In the genomic region with DNA sequence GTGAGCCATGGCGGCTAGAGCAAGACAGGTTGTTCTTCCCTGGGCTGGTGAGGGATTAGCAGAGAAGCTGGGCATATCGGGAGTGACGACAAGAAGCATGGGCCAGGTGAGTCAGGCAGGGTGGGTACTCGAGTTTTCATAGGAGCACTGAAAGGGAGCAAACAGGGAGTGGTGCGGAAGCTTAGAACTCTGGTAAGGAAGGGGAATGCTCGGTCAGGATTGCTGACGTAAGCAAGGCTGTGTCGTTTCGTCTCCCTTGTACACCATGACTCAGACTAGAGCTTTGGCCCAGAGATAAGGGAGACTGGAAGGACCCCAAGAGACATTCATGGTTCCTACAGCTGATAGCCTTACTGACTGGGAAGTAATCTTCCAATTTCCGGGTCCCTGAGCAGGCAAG, we compare ENCODE assay signal across 27 mouse cellular contexts. TPM values are rescaled to one million over a fixed set of nuclear protein-coding genes. Genes with fewer than 3 reads are reported as not detected.
DNase-seq lines count a peak whose midpoint lies in the region; ATAC-seq and TF ChIP-seq lines count a peak whose summit lies in the region.
"Had no signal": no experiment of that assay in that cellular context is flagged by ENCODE, and none has a peak within 500 bp of the region (broad histone marks: within the 10 kb centered on the region; RNA-seq: fewer than 3 reads in every experiment).

No protein-coding gene starts in this region.

- 55% methylated on average over 10 of the region's 10 CpGs for WGBS in intestine, embryonic 15.5 days
- 66% methylated on average over 10 of the region's 10 CpGs for WGBS in stomach, embryonic 16.5 days
- WGBS in forebrain, embryonic 14.5 days: 76% methylated on average over 10 of the region's 10 CpGs

- TF ChIP-seq CTCF in testis, adult 2 months (IDR thresholded peaks at IDR 0.05; ENCODE audit: control insufficient read depth, insufficient read depth, insufficient replicate concordance, low read depth, low read length): no peak

- H3K4me1 ChIP-seq in testis, adult 2 months (ENCODE audit: control insufficient read depth, insufficient read depth, low read length): peaks cover 11% of the 10 kb centered on the region
- 0 out of 2 replicates have a peak, but pooled peaks cover 21% of the 10 kb centered on the region for H3K4me1 ChIP-seq in intestine, embryonic 15.5 days (replicated peaks)
- no peaks in the 10 kb centered on the region for H3K4me1 ChIP-seq in stomach, embryonic 16.5 days (ENCODE audit: control insufficient read depth, insufficient read depth, low read length)
- no peaks in the 10 kb centered on the region for H3K4me1 ChIP-seq in forebrain, embryonic 14.5 days (ENCODE audit: control insufficient read depth, insufficient read depth, low read length)
- H3K4me1 ChIP-seq: forebrain, embryonic 10.5 days; forebrain, embryonic 13.5 days; hindbrain, embryonic 10.5 days; hindbrain, embryonic 13.5 days had no signal

- H3K27ac ChIP-seq in testis, adult 2 months (ENCODE audit: control insufficient read depth, insufficient read depth, low read depth, low read length): no peak overlapping the region
- no peak overlapping the region for H3K27ac ChIP-seq in intestine, embryonic 15.5 days
- H3K27ac ChIP-seq in stomach, embryonic 16.5 days (ENCODE audit: low read length): no peak overlapping the region
- no peak overlapping the region for H3K27ac ChIP-seq in forebrain, embryonic 14.5 days (ENCODE audit: low read depth, low read length)
- H3K27ac ChIP-seq: forebrain, embryonic 10.5 days; forebrain, embryonic 13.5 days; gastrocnemius, adult 2 months; hindbrain, embryonic 10.5 days; hindbrain, embryonic 13.5 days had no signal

- TF ChIP-seq POLR2A in testis, adult 2 months (IDR thresholded peaks at IDR 0.05; ENCODE audit: control insufficient read depth, low read depth, low read length): no peak

- no peaks in the 10 kb centered on the region for H3K9me3 ChIP-seq in intestine, embryonic 15.5 days
- H3K9me3 ChIP-seq in stomach, embryonic 16.5 days (replicated peaks; ENCODE audit: control insufficient read depth, low read length): no peaks in the 10 kb centered on the region
- H3K9me3 ChIP-seq in forebrain, embryonic 14.5 days (replicated peaks; ENCODE audit: control insufficient read depth, low read length): no peaks in the 10 kb centered on the region
- H3K9me3 ChIP-seq: forebrain, embryonic 10.5 days; forebrain, embryonic 13.5 days; hindbrain, embryonic 10.5 days; hindbrain, embryonic 13.5 days had no signal

- no peak overlapping the region for H3K9ac ChIP-seq in intestine, embryonic 15.5 days
- H3K9ac ChIP-seq in stomach, embryonic 16.5 days (ENCODE audit: low read length): no peak overlapping the region
- no peak overlapping the region for H3K9ac ChIP-seq in forebrain, embryonic 14.5 days (ENCODE audit: low read length)
- H3K9ac ChIP-seq: forebrain, embryonic 13.5 days; forebrain, postnatal 0 days; hindbrain, embryonic 13.5 days had no signal

- no peak for DNase-seq in testis, postnatal 10 days (ENCODE audit: low spot score)
- DNase-seq in forebrain, embryonic 14.5 days (ENCODE audit: low spot score): no peak
- no peak for DNase-seq in layer of hippocampus, postnatal 14 days (ENCODE audit: low spot score in 2 of 2)
- DNase-seq: adrenal gland, postnatal 10 days; cerebellum, adult 11 months; cerebellum, adult 8-10 months; cerebellum, postnatal 10 days; cerebellum, postnatal 36 days; embryo, embryonic 11 days; forebrain, postnatal 0 days; gastrocnemius, adult 2 months; gastrocnemius, postnatal 14 days; heart, adult 18-20 months; heart, postnatal 36 days; kidney, adult 18-20 months had no signal

- no peaks in the 10 kb centered on the region for H3K36me3 ChIP-seq in testis, adult 2 months (ENCODE audit: control insufficient read depth, insufficient read depth, low read length)
- peaks cover 5% of the 10 kb centered on the region; the same call in 1 of the 2 replicates for H3K36me3 ChIP-seq in intestine, embryonic 15.5 days
- no peaks in the 10 kb centered on the region for H3K36me3 ChIP-seq in stomach, embryonic 16.5 days (ENCODE audit: control insufficient read depth, insufficient read depth, low read length)
- H3K36me3 ChIP-seq in forebrain, embryonic 14.5 days (ENCODE audit: control insufficient read depth, insufficient read depth, low read length): peaks cover 9% of the 10 kb centered on the region; the same call in 1 of the 2 replicates

- no peaks in the 10 kb centered on the region for H3K27me3 ChIP-seq in testis, adult 2 months (ENCODE audit: control insufficient read depth, insufficient read depth, low read length)
- H3K27me3 ChIP-seq in intestine, embryonic 15.5 days (replicated peaks): no peaks in the 10 kb centered on the region
- no peaks in the 10 kb centered on the region for H3K27me3 ChIP-seq in stomach, embryonic 16.5 days (ENCODE audit: control insufficient read depth, insufficient read depth, low read length)
- no peaks in the 10 kb centered on the region for H3K27me3 ChIP-seq in forebrain, embryonic 14.5 days (replicated peaks; ENCODE audit: control insufficient read depth, insufficient read depth, low read length)
- H3K27me3 ChIP-seq: forebrain, embryonic 13.5 days; hindbrain, embryonic 13.5 days; Patski had no signal

- ATAC-seq in intestine, embryonic 15.5 days: peak; percentile 59
- peak; percentile 81; the same call in 1 of the 2 replicates for ATAC-seq in stomach, embryonic 16.5 days (ENCODE audit: insufficient read depth, low FRiP score)
- no peak for ATAC-seq in forebrain, embryonic 14.5 days
- no peak for ATAC-seq in megakaryocyte-erythroid progenitor cell, adult 5-6 weeks (replicated peaks; ENCODE audit: low FRiP score, low TSS enrichment, poor library complexity, severe bottlenecking)
- ATAC-seq: CD4-positive, CD25-positive, alpha-beta regulatory T cell, adult 4 months; forebrain, embryonic 13.5 days; forebrain, postnatal 0 days; hindbrain, embryonic 16.5 days; inflammation-experienced regulatory T-cells, adult 6 months; Patski had no signal

- H3K4me3 ChIP-seq in testis, adult 2 months (ENCODE audit: control insufficient read depth, low read depth, low read length): peak overlapping the region; percentile 50
- H3K4me3 ChIP-seq in intestine, embryonic 15.5 days (replicated peaks): no peak overlapping the region
- H3K4me3 ChIP-seq in stomach, embryonic 16.5 days (replicated peaks; ENCODE audit: low read length): no peak overlapping the region
- no peak overlapping the region for H3K4me3 ChIP-seq in forebrain, embryonic 14.5 days (ENCODE audit: low read depth, low read length)
- H3K4me3 ChIP-seq: forebrain, embryonic 10.5 days; forebrain, embryonic 13.5 days; gastrocnemius, adult 2 months; hindbrain, embryonic 10.5 days; hindbrain, embryonic 13.5 days had no signal

- no peak overlapping the region for H3K4me2 ChIP-seq in intestine, embryonic 15.5 days (replicated peaks)
- H3K4me2 ChIP-seq in stomach, embryonic 16.5 days (ENCODE audit: low read depth, low read length): no peak overlapping the region
- H3K4me2 ChIP-seq in forebrain, embryonic 14.5 days (ENCODE audit: low read length): no peak overlapping the region
- H3K4me2 ChIP-seq: forebrain, embryonic 13.5 days; hindbrain, embryonic 13.5 days had no signal

RNA-seq across cellular contexts. Expression of gene Dhrs1, which starts 11.6 kb away (rescaled TPM):
- 322 and 330 TPM in 2 replicates for polyA plus RNA-seq in testis, adult 2 months (2012; rRNA removed)
- polyA plus RNA-seq in intestine, embryonic 15.5 days (2015; fragmentation: Nextera tagmentation; extraction: Ambion mirVana): 99.4 and 117 TPM in 2 replicates
- polyA plus RNA-seq in stomach, embryonic 16.5 days (2015; fragmentation: Nextera tagmentation; extraction: Ambion mirVana): 107 and 125 TPM in 2 replicates
- 83.8 and 84.4 TPM in 2 replicates for polyA plus RNA-seq in forebrain, embryonic 14.5 days (2014; fragmentation: Nextera tagmentation; extraction: Ambion mirVana)
- 100 to 1,000 TPM in 1 of 2 experiments, 10 to 100 TPM in 1; 96.3 to 102 TPM for total RNA-seq in layer of hippocampus, postnatal 14 days (2021)
- total RNA-seq in megakaryocyte-erythroid progenitor cell, adult 5-6 weeks (2014; fragmentation: Nextera tagmentation): 21.5 and 31.0 TPM in 2 replicates
- total RNA-seq in megakaryocyte-erythroid progenitor cell, adult 5-6 weeks (2017): 10.0 and 10.3 TPM in 2 replicates

RNA-seq across cellular contexts. Expression of gene Nop9, which starts 11.6 kb away (rescaled TPM):
- polyA plus RNA-seq in testis, adult 2 months (2012; rRNA removed): 142 and 144 TPM in 2 replicates
- 35.6 and 36.0 TPM in 2 replicates for polyA plus RNA-seq in intestine, embryonic 15.5 days (2015; fragmentation: Nextera tagmentation; extraction: Ambion mirVana)
- 23.8 and 28.4 TPM in 2 replicates for polyA plus RNA-seq in stomach, embryonic 16.5 days (2015; fragmentation: Nextera tagmentation; extraction: Ambion mirVana)
- 36.3 and 36.6 TPM in 2 replicates for polyA plus RNA-seq in forebrain, embryonic 14.5 days (2014; fragmentation: Nextera tagmentation; extraction: Ambion mirVana)
- 10 to 100 TPM; 15.7 to 17.3 TPM for total RNA-seq in layer of hippocampus, postnatal 14 days (2021)
- 35.8 and 52.0 TPM in 2 replicates for total RNA-seq in megakaryocyte-erythroid progenitor cell, adult 5-6 weeks (2014; fragmentation: Nextera tagmentation)
- 24.8 and 27.5 TPM in 2 replicates for total RNA-seq in megakaryocyte-erythroid progenitor cell, adult 5-6 weeks (2017)

RNA-seq across cellular contexts. Expression of gene Rabggta, which starts 11.8 kb away (rescaled TPM):
- 40.9 and 41.4 TPM in 2 replicates for polyA plus RNA-seq in testis, adult 2 months (2012; rRNA removed)
- 34.1 and 34.9 TPM in 2 replicates for polyA plus RNA-seq in intestine, embryonic 15.5 days (2015; fragmentation: Nextera tagmentation; extraction: Ambion mirVana)
- polyA plus RNA-seq in stomach, embryonic 16.5 days (2015; fragmentation: Nextera tagmentation; extraction: Ambion mirVana): 36.3 and 37.1 TPM in 2 replicates
- 34.2 and 38.3 TPM in 2 replicates for polyA plus RNA-seq in forebrain, embryonic 14.5 days (2014; fragmentation: Nextera tagmentation; extraction: Ambion mirVana)
- total RNA-seq in layer of hippocampus, postnatal 14 days (2021): 10 to 100 TPM; 41.4 to 41.8 TPM
- total RNA-seq in megakaryocyte-erythroid progenitor cell, adult 5-6 weeks (2014; fragmentation: Nextera tagmentation): 14.4 and 20.2 TPM in 2 replicates
- total RNA-seq in megakaryocyte-erythroid progenitor cell, adult 5-6 weeks (2017): 7.7 and 12.6 TPM in 2 replicates

RNA-seq across cellular contexts. Expression of gene Tgm1, which starts 20.2 kb away (rescaled TPM):
- polyA plus RNA-seq in testis, adult 2 months (2012; rRNA removed): 0.27 and 0.65 TPM in 2 replicates
- 1.1 and 1.2 TPM in 2 replicates for polyA plus RNA-seq in intestine, embryonic 15.5 days (2015; fragmentation: Nextera tagmentation; extraction: Ambion mirVana)
- polyA plus RNA-seq in stomach, embryonic 16.5 days (2015; fragmentation: Nextera tagmentation; extraction: Ambion mirVana): 53.1 and 72.9 TPM in 2 replicates
- polyA plus RNA-seq in forebrain, embryonic 14.5 days (2014; fragmentation: Nextera tagmentation; extraction: Ambion mirVana): 0.10 and 0.12 TPM in 2 replicates
- under 1 TPM in 1 of 2 experiments, not detected in 1; 0.23 TPM for total RNA-seq in layer of hippocampus, postnatal 14 days (2021)
- total RNA-seq in megakaryocyte-erythroid progenitor cell, adult 5-6 weeks (2014; fragmentation: Nextera tagmentation): not detected in 2 replicates
- total RNA-seq in megakaryocyte-erythroid progenitor cell, adult 5-6 weeks (2017): 0.15 TPM in 1 of 2 replicates, not detected in the other
- polyA plus RNA-seq: CD4-positive, CD25-positive, alpha-beta regulatory T cell, adult 4 months; inflammation-experienced regulatory T-cells, adult 6 months had no signal

RNA-seq across cellular contexts. Expression of gene Cideb, which starts 24.4 kb away (rescaled TPM):
- polyA plus RNA-seq in testis, adult 2 months (2012; rRNA removed): 0.13 TPM in 1 of 2 replicates, not detected in the other
- 52.7 and 63.5 TPM in 2 replicates for polyA plus RNA-seq in intestine, embryonic 15.5 days (2015; fragmentation: Nextera tagmentation; extraction: Ambion mirVana)
- polyA plus RNA-seq in stomach, embryonic 16.5 days (2015; fragmentation: Nextera tagmentation; extraction: Ambion mirVana): 14.8 and 15.1 TPM in 2 replicates
- polyA plus RNA-seq in forebrain, embryonic 14.5 days (2014; fragmentation: Nextera tagmentation; extraction: Ambion mirVana): 0.14 TPM in 1 of 2 replicates, not detected in the other
- 1 to 10 TPM in 1 of 2 experiments, under 1 TPM in 1; 0.43 to 1.3 TPM for total RNA-seq in layer of hippocampus, postnatal 14 days (2021)
- total RNA-seq in megakaryocyte-erythroid progenitor cell, adult 5-6 weeks (2014; fragmentation: Nextera tagmentation): not detected in 2 replicates
- not detected in 2 replicates for total RNA-seq in megakaryocyte-erythroid progenitor cell, adult 5-6 weeks (2017)
- total RNA-seq: gastrocnemius, adult 2 months; gastrocnemius, postnatal 14 days had no signal
- polyA plus RNA-seq: CD4-positive, CD25-positive, alpha-beta regulatory T cell, adult 4 months; hindbrain, embryonic 10.5 days; inflammation-experienced regulatory T-cells, adult 6 months had no signal

Comparison
In these comparisons a context has a peak if more than half of its experiments do, and no peak if none do; other contexts are left out.
1. ATAC-seq: peak in intestine, embryonic 15.5 days (single experiment) and stomach, embryonic 16.5 days (single experiment); none in forebrain, embryonic 14.5 days (single experiment) and megakaryocyte-erythroid progenitor cell, adult 5-6 weeks (single experiment).